Mouse (Mus musculus) testis, adult 2 months (tissue): ENCODE results near the gene Bcap31. TPM values are rescaled to one million over a fixed set of nuclear protein-coding genes. Genes with fewer than 3 reads are reported as not detected.

Experiments used
- H3K27ac ChIP-seq: fragments of 200-500 bp; 2 replicates; pipeline ENCODE4 v1.5.1; 2012; ENCODE audit warnings: low read depth, low read length; ENCODE audit not compliant: control insufficient read depth, insufficient read depth
- H3K27me3 ChIP-seq: fragments of 200-500 bp; 2 replicates; pipeline ENCODE4 v1.6.1; 2012; ENCODE audit warnings: mild to moderate bottlenecking, low read length, moderate library complexity; ENCODE audit not compliant: control insufficient read depth, insufficient read depth
- H3K36me3 ChIP-seq: fragments of 200-500 bp; 2 replicates; pipeline ENCODE4 v1.6.1; 2012; ENCODE audit warnings: mild to moderate bottlenecking, low read length; ENCODE audit not compliant: control insufficient read depth, insufficient read depth
- H3K4me1 ChIP-seq: fragments of 200-500 bp; 2 replicates; pipeline ENCODE4 v1.6.1; 2012; ENCODE audit warnings: low read length; ENCODE audit not compliant: control insufficient read depth, insufficient read depth
- H3K4me3 ChIP-seq: fragments of 200-500 bp; 2 replicates; pipeline ENCODE4 v1.5.1; 2012; ENCODE audit warnings: low read depth, mild to moderate bottlenecking, low read length, moderate library complexity, mixed read lengths; ENCODE audit not compliant: control insufficient read depth
- CTCF ChIP-seq: fragments of 200-500 bp; IDR thresholded peaks from 2 replicates; pipeline ENCODE4 v1.5.1; 2012; ENCODE audit warnings: low read depth, mild to moderate bottlenecking, inconsistent platforms, low read length, moderate library complexity; ENCODE audit not compliant: control insufficient read depth, insufficient read depth, insufficient replicate concordance
- POLR2A ChIP-seq: fragments of 200-500 bp; IDR thresholded peaks from 2 replicates; pipeline ENCODE4 v1.6.1; 2012; ENCODE audit warnings: low read depth, mild to moderate bottlenecking, inconsistent platforms, low read length, moderate library complexity; ENCODE audit not compliant: control insufficient read depth
- polyA plus RNA-seq: library from polyadenylated mRNA; depleted of rRNA; stranded (reverse); fragments of >200 nt; gene quantifications from 2 replicates; pipeline ENCODE4 v1.2.3, GENCODE M21; 2012

Bcap31 gene
- polyA plus RNA-seq, 1 experiment, result 12.2 TPM

GRCm38 (mm10) chrX:73739151-73739550, 23.2 kb upstream of the Bcap31 start:
- Histone ChIP-seq H3K27me3 (no peaks in the 10 kb centered on the region), H3K4me1 (no peaks in the 10 kb centered on the region), H3K4me3 (no peak overlapping the region), H3K36me3 (no peaks in the 10 kb centered on the region), H3K27ac (no peak overlapping the region)
- TF ChIP-seq POLR2A, result no peak
- TF ChIP-seq CTCF, result no peak

- H3K27ac ChIP-seq, result no peak overlapping the region
- no peaks in the 10 kb centered on the region for H3K4me1 ChIP-seq
- H3K4me3 ChIP-seq, result no peak overlapping the region
- H3K36me3 ChIP-seq, result no peaks in the 10 kb centered on the region
- H3K27me3 ChIP-seq, result no peaks in the 10 kb centered on the region
- TF ChIP-seq CTCF, result no peak
- TF ChIP-seq POLR2A, result no peak
Observed at GRCm38 (mm10) chrX:73738155-73738554, 22.2 kb upstream of the Bcap31 start.

- Histone ChIP-seq H3K4me1 (no peaks in the 10 kb centered on the region), H3K36me3 (no peaks in the 10 kb centered on the region), H3K4me3 (no peak overlapping the region), H3K27ac (no peak overlapping the region), H3K27me3 (no peaks in the 10 kb centered on the region)
- no peak for TF ChIP-seq POLR2A
- no peak for TF ChIP-seq CTCF
Observed at GRCm38 (mm10) chrX:73730908-73731307, 14.9 kb upstream of the Bcap31 start.

DNA sequence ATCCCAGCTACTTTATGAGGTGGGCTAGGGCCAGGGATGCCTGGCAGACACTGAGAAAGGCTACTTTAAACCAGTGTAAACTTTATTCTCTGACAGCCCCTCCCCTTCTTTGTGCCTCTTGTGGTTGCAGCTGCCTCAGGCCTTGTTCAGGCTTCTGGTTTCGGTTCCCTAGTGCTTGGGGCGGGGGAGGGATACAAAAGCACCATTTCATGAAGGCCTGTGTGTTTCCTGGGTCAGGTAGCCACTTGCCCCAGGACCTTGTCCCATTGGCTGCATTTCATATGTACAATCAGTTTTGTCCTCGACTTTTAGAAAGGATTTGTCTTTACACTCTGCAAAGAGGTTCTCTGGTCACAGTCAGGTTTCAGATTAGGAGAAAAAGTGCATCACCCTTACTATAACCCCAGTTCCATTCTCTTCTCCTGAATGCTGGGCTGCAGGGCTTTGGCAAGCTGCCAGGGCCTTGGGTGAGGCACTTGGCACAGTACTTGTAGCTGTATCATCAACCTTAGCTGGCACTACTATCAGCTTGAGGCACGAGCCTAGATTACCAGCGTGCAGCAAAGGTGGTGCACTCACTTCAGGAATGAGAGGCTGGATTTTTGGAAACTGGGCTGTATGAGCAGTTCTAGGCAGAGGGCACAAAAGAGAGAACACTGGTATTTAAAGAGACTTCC, 2.8 kb upstream of the Bcap31 start:
- Histone ChIP-seq H3K27me3 (no peaks in the 10 kb centered on the region), H3K27ac (peak overlapping the region; percentile 46), H3K36me3 (no peaks in the 10 kb centered on the region), H3K4me1 (peaks cover 10% of the 10 kb centered on the region), H3K4me3 (peak overlapping the region; percentile 91)
- no peak for TF ChIP-seq POLR2A
- TF ChIP-seq CTCF, result no peak

- Histone ChIP-seq H3K27ac (peak overlapping the region; percentile 46), H3K4me1 (peaks cover 10% of the 10 kb centered on the region), H3K27me3 (no peaks in the 10 kb centered on the region), H3K36me3 (no peaks in the 10 kb centered on the region), H3K4me3 (peak overlapping the region; percentile 91)
- TF ChIP-seq CTCF (no peak), POLR2A (no peak)
Observed at GRCm38 (mm10) chrX:73718271-73718670, 2.3 kb upstream of the Bcap31 start.

- Histone ChIP-seq H3K27me3 (no peaks in the 10 kb centered on the region), H3K36me3 (no peaks in the 10 kb centered on the region), H3K4me3 (peak overlapping the region; percentile 91), H3K27ac (peak overlapping the region; percentile 57), H3K4me1 (peaks cover 10% of the 10 kb centered on the region)
- no peak for TF ChIP-seq POLR2A
- no peak for TF ChIP-seq CTCF
Observed at GRCm38 (mm10) chrX:73717667-73718066, 1.7 kb upstream of the Bcap31 start.

- no peak for TF ChIP-seq CTCF
Observed at GRCm38 (mm10) chrX:73716709-73717545, 952 bp upstream of the Bcap31 start.

More at GRCm38 (mm10) chrX:73716709-73717545, 952 bp upstream of the Bcap31 start:
- Histone ChIP-seq H3K27ac (peak overlapping the region; percentile 57), H3K27me3 (no peaks in the 10 kb centered on the region), H3K4me1 (peaks cover 10% of the 10 kb centered on the region), H3K36me3 (no peaks in the 10 kb centered on the region), H3K4me3 (peak overlapping the region; percentile 91)
